Mouse (Mus musculus): ENCODE measurements around the gene Dmrt3. TPM values are rescaled to one million over a fixed set of nuclear protein-coding genes. Genes with fewer than 3 reads are reported as not detected.

Gene Dmrt3
- not detected in 2 replicates for total RNA-seq (2014; fragmentation: Nextera tagmentation)
- total RNA-seq (2017), result not detected in 2 replicates

DNA sequence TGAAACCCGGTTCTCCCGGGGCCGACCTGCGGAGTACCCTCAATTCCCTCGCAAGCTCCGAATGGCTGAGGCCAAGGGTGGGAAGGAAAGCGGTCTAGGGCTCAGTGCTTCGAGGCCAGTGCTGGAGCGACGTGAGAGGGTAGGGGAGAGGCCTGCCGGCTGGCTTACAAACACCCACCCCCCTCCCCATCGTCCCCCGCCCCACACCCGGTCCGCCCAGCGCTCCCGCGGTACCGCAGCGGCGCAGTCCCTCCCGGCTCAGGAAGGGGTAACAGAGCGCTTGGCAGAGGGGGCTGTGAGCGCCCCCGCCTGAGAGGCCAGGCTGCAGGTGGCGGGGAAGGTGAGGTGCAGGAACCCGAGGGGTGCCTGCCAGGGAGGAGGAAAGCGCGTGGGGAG lies at the start of gene Dmrt3:
Dmrt3 (plus strand) TSS at position 287 of the 396 bp plus-strand sequence.
- ATAC-seq (replicated peaks; ENCODE audit: poor library complexity, severe bottlenecking), result no peak

DNA sequence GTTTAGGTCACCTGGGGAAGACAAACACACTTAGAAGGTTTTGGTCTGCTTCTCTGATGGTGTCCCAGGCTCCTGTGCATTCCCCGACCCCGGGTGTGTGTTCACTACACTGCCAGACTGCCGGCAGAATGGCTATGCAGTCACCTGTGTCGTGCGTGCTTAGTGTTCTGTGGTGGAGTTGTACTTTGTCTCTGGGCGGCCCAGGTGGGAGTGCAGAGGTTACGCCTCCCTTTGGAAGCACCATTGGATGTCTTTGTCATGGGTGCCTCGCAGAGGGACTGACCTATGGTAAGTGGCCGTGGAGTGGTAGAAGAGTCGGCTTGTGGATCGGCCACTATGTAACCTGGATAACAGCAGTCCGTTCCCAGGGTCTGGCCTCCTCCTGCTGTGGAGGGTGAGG lies 45.7 kb upstream of the Dmrt3 start:
- ATAC-seq (replicated peaks; ENCODE audit: poor library complexity, severe bottlenecking), result no peak

DNA sequence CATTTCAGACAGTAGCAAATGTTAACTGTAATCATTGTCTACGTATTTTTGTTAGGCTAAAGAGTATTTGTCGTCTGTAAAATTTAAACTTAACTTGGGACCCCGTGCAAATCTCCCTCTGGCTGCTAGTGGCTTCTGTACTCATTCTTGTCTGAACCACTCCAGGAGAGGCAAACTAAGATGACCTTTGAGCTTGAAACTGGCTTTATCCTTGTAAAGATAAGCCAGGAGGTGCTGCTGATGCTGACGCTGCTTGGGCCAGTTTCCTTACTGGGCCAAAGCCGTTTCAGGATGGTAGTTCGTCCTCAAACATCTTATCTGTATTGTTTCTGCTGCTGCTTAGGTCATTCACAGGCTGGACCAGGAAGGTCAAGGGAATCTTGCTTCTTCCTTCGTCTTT lies 40.3 kb upstream of the Dmrt3 start:
- no peak for ATAC-seq (replicated peaks; ENCODE audit: poor library complexity, severe bottlenecking)

GRCm38 (mm10) chr19:25574431-25574830 lies 35.7 kb upstream of the Dmrt3 start:
- no peak for ATAC-seq (replicated peaks; ENCODE audit: poor library complexity, severe bottlenecking)

GRCm38 (mm10) chr19:25574981-25575814 lies 34.9 kb upstream of the Dmrt3 start:
- ATAC-seq (replicated peaks; ENCODE audit: poor library complexity, severe bottlenecking), result no peak

GRCm38 (mm10) chr19:25578358-25578757 lies 31.7 kb upstream of the Dmrt3 start:
- ATAC-seq (replicated peaks; ENCODE audit: poor library complexity, severe bottlenecking), result no peak

GRCm38 (mm10) chr19:25579440-25579839 lies 30.7 kb upstream of the Dmrt3 start:
- no peak for ATAC-seq (replicated peaks; ENCODE audit: poor library complexity, severe bottlenecking)

GRCm38 (mm10) chr19:25597717-25598232 lies 12.3 kb upstream of the Dmrt3 start:
- no peak for ATAC-seq (replicated peaks; ENCODE audit: poor library complexity, severe bottlenecking)

DNA sequence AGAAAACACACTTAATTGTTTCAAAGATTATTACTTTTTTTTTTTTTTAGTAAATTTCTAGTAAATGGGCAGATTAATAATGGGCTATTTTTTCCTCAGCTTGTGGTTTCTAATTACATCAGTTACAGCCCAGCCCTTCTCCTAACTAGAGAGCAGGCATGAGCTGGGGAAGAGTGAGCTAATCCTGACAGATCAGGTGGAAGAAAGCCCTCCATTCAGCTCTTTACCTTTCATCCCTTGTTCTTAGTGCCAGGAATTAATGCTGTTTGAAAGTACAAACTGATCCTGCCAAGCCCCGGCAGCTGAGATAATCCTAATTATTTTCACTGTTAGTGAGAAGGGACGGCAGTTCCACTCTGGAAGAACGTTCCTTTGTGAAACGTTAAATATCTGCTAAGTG lies 11.5 kb upstream of the Dmrt3 start:
- no peak for ATAC-seq (replicated peaks; ENCODE audit: poor library complexity, severe bottlenecking)

- no peak for ATAC-seq (replicated peaks; ENCODE audit: poor library complexity, severe bottlenecking)
These were observed 8.1 kb upstream of the Dmrt3 start for GRCm38 (mm10) chr19:25601966-25602365.

DNA sequence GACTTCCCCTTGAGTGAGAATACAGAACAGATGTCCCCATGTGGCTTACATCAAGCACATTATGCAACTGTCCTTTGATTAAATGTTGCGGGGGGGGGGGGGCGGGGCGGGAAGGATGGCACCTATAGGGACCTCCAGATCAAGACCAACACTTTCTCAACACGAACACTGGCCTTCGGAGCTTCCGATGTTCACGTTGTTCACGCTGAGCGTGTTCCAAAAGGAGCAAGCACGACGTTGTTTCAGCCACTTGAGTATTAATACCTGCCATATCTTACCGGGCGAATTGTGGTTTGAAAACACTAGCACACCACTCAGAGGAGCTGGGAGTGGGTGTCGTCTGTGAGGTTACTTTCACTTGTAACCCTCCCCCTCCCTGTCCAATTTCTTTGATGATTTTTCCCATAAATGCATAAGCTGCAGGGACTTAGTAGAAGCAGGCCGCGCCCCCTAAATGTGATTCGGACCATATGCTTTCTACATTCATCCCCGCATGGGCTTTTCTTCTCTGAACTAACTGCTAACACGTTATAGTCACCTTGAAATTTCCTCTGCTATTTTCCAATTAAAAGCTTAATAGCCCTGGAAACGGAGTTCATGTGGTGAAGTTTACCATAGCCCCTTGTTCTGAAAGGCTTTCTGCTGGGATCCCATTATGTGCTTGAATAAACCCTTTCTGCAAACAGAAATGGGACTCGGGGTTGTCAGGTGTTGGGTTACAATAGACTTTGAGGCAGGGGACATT lies 2.5 kb upstream of the Dmrt3 start:
- ATAC-seq (replicated peaks; ENCODE audit: poor library complexity, severe bottlenecking), result no peak

DNA sequence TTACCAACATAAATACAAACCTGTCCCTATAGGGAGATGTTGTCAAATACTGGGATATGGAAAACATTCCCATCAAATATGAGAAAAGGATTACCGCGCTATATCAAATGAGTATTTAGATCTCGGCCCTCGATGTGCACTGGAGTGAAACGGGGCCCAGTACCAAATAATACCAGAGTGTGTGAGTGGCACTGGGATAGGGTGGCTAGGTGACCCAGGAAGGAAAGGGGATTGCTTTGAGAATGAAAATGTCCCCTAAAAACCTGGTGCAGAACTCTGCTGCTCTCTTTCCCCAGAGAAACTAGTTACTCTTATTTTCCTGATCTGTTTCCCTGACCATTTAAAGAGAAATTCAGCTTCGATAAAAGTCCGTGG lies 1.9 kb upstream of the Dmrt3 start:
- no peak for ATAC-seq (replicated peaks; ENCODE audit: poor library complexity, severe bottlenecking)

DNA sequence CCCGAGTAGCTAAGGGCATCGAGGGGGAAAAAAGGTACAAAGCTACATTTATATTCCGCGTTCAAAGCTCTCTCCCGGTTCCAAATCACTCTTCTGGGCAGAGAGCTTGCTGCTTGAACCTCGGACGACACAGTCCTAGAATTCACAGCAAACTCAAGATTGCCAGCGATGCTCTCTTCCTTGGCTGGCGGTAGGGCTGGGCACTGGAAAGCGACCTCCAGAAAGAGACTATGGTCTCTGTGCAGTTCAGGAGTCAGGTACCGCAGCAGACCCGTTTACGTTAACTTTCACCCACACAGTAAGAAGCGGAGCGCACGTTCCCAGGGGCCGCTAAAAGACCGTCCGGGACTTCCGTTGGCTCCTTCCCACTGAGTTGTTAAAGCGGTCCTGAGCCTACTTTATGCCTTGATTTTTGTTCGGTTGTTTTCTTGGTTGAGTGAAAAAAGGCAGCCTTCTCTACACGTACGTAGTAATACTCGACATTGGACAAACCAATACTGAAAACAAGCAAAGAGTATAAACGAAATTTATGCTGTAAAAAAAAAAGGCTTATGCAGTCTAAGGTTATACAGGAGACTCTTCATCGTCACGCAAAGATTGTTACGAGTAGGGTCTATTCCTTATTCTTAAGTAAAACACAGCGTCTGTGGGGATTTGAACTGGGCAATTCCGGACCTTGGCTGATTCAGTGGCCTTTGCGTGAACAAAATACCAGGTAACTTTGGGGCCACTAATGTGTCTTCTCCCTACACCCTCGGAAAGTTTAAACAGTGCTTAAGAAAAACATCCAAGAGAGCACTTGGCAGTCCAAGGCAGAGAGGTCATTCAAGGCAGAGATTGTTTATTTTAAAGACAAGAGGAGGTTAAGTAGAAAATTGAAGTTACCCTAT lies 895 bp upstream of the Dmrt3 start:
- ATAC-seq (replicated peaks; ENCODE audit: poor library complexity, severe bottlenecking), result no peak

DNA sequence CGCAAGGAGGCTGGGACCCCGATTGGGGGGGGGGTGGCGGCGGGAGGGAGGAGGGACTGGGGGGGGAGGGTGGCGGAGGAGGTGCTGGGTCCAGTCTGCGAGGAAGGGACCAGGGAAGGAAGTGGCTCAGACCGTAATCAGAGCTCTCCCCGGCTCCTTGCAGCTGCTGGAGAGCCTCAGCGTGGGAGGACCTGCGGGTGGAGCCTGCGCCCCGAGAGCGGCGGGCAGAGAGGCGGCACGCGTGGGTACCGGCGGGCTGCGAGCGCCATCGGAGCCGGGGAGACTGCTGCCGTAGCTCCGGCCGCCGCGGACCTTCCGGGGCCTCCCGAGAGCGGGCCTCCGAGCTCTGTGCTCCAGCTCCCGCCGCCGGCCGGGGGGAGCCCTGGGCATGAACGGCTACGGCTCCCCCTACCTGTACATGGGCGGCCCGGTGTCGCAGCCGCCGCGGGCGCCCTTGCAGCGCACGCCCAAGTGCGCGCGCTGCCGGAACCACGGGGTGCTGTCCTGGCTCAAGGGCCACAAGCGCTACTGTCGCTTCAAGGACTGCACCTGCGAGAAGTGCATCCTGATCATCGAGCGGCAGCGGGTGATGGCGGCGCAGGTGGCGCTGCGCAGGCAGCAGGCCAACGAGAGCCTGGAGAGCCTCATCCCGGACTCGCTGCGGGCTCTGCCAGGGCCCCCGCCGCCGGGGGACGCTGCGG lies 460 bp downstream of the Dmrt3 start:
- no peak for ATAC-seq (replicated peaks; ENCODE audit: poor library complexity, severe bottlenecking)

- ATAC-seq (replicated peaks; ENCODE audit: poor library complexity, severe bottlenecking), result no peak
These were observed 1.0 kb downstream of the Dmrt3 start for GRCm38 (mm10) chr19:25611116-25611515.

GRCm38 (mm10) chr19:25611876-25612805 lies 2.0 kb downstream of the Dmrt3 start:
- no peak for ATAC-seq (replicated peaks; ENCODE audit: poor library complexity, severe bottlenecking)

- no peak for ATAC-seq (replicated peaks; ENCODE audit: poor library complexity, severe bottlenecking)
These were observed 2.8 kb downstream of the Dmrt3 start for GRCm38 (mm10) chr19:25612806-25613295.

- ATAC-seq (replicated peaks; ENCODE audit: poor library complexity, severe bottlenecking), result peak; percentile 14; the same call in 1 of the 2 replicates
These were observed 3.6 kb downstream of the Dmrt3 start for GRCm38 (mm10) chr19:25613476-25614300.

Measured in granulocyte monocyte progenitor cell, adult 5-6 weeks (primary cell).